Mouse (Mus musculus): ENCODE results near the gene Rnf186.
"Not testable (repeated sequence)": the region's sequence is repeated elsewhere in the genome, so short reads cannot be mapped to it uniquely, and the experiment has no call there.

Gene Rnf186

GRCm38 (mm10) chr4:138972139-138972826, 5.4 kb downstream of the Rnf186 start:
- peak; percentile 81 for DNase-seq (ENCODE audit: low read depth)

GRCm38 (mm10) chr4:138972827-138973718, 6.2 kb downstream of the Rnf186 start, which contains the start of gene Tmco4:
TSS of gene Tmco4 (plus strand) at chr4:138972888.
- peak; percentile 41 for DNase-seq (ENCODE audit: low read depth)

GRCm38 (mm10) chr4:138973719-138974115, 6.8 kb downstream of the Rnf186 start:
- DNase-seq (ENCODE audit: low read depth), result no peak

DNA sequence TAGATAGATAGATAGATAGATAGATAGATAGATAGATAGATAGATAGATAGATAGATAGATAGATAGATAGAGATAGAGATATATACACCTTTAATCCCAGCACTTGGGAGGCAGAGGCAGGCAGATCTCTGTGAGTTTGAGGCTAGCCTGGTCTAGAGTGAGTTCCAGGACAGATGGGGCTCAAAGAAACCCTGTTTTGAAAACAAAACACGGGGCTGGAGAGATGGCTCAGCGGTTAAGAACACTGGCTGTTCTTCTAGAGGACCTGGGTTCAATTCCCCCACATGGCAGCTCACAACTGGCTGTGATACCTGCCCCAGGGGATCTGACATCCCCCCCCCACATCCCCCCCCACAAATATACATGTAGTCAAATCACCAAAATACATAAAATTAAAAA, 7.6 kb downstream of the Rnf186 start:
- DNase-seq (ENCODE audit: low read depth), result not testable (repeated sequence)

DNA sequence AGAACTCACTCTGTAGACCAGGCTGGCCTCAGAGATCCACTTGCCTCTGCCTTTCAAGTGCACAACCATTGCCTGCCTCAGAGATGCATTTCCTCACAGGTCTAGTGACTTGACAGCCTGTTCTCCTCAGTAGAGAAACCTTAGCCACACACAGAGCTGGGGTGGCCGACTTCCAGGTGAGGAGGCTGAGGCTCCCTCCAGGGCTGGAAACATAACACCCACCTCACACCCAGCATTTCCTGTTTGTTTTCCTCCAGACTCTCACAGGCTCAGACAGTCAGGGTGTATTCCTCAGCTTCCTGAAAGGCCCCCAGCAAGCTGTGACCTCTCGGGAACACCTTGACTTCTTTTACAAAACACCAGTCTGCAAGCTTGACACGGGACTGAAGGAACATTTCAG, 8.3 kb downstream of the Rnf186 start:
- DNase-seq (ENCODE audit: low read depth), result no peak

DNA sequence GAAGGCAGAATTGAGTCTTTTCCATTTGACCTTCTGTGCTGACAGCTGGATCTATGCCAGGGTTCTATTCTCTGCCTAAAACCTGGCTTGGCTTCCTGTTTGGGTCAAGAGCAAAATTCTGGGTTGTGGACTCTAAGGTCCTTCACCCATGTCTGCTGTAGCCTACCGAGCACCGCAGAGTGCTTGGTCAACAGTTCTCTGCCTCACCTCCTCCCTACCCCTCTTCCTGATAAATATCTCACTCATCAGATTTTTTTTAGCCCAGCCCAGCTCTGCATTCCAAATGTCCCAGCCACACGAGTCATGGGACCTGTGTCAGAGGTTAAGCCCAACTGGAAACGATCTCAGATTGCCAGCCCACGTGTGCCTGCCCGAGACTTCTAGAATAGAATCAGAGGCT, 9.1 kb downstream of the Rnf186 start:
- DNase-seq (ENCODE audit: low read depth), result no peak

GRCm38 (mm10) chr4:138980021-138980420, 13.1 kb downstream of the Rnf186 start:
- no peak for DNase-seq (ENCODE audit: low read depth)

DNA sequence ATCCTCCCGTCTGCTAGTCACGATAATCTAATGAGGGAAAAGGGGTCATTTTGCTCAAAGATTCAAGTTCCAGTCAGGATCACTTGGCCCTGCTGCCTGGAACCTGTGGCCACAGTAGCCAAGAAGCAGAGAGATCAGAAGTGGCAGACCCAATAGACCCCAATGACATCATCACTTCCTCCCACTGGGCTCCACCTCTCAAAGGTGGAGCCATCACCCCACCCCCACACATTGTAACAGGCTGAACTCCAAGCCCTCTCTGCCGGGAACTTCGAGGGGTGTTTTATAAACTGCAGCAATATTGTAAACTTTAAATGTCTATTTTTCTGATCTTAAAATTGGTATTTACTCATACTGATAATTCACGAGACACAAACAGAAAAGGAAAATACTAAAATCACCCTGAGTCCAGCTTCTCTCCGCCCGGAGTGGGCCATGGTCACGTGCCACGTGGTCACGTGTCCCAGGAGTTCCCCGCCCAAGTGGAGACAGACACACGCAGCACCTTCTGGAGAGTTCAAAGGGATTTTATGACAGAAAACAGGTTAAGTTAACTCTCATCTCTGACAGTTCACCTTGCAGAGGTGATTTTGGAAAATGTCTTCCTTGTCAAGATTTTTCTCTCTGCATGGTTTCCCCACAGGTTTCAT, 14.0 kb downstream of the Rnf186 start:
- no peak for DNase-seq (ENCODE audit: low read depth)

- DNase-seq (ENCODE audit: low read depth), result no peak
These were observed 16.5 kb downstream of the Rnf186 start for GRCm38 (mm10) chr4:138983422-138983821.

GRCm38 (mm10) chr4:138984744-138985143, 17.8 kb downstream of the Rnf186 start:
- DNase-seq (ENCODE audit: low read depth), result no peak

- no peak for DNase-seq (ENCODE audit: low read depth)
These were observed 19.4 kb downstream of the Rnf186 start for GRCm38 (mm10) chr4:138986280-138986679.

GRCm38 (mm10) chr4:138994389-138994788, 27.5 kb downstream of the Rnf186 start:
- no peak for DNase-seq (ENCODE audit: low read depth)

DNA sequence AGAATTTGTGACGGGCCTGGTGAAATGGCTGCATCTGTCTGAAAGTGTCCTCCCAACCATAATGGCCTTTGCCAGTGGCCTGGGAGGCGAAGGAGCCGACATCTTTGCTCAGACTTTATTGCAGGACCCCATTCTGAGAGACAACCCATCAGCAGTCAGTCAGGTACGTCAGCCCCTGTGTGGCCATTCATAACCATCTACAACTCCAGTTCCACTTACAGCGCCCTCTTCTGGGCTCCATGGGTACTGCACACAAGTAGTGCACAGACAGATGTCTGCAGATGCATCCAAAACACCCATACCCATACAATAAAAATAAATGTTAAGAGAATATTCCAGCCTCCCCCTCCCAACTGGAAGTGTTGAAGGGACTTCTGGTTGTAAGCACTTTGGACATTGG, 29.5 kb downstream of the Rnf186 start:
- no peak for DNase-seq (ENCODE audit: low read depth)

GRCm38 (mm10) chr4:138997121-138997520, 30.2 kb downstream of the Rnf186 start:
- DNase-seq (ENCODE audit: low read depth), result no peak

GRCm38 (mm10) chr4:138998611-138999010, 31.7 kb downstream of the Rnf186 start:
- DNase-seq (ENCODE audit: low read depth), result no peak

GRCm38 (mm10) chr4:139001026-139001425, 34.1 kb downstream of the Rnf186 start:
- DNase-seq (ENCODE audit: low read depth), result no peak

DNA sequence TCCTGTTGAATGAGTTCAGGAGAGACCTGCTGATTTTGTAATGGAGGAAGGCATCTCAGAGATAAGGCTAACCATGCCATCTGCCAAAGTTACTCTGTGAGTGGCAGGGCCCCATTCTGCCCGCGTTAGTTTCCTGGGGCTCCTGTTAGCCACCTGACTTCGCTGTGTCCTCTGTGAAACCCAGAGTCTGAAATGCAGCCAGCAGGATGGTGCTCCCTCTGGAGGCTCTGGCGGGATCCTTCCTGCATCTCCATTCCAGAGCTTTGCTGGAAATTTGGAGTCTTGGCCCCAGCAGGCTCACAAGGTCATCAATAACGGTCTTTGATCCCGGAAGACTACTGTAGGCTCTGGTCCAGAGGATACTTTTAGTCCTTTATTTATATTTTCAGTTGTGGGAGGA, 34.5 kb downstream of the Rnf186 start:
- no peak for DNase-seq (ENCODE audit: low read depth)

DNA sequence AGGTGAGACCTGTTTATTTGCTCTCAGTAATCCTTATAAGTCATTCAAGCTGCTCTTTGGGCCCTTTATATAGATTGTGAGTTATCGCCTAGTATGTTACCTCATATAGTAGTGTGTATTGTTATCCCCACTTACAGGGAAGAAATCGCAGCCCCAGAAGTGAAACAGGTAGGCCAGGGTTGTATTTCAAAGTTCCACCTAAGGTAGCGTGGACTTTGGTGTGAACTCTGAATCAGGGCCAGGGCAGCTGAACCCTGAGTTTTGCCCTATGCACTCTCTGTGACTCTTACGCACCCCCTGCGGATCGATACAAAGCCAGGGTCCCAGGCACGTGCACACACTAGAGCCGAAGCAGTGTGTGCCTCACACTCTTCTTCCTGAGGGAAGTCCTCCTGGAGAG, 37.2 kb downstream of the Rnf186 start:
- no peak for DNase-seq (ENCODE audit: low read depth)

DNA sequence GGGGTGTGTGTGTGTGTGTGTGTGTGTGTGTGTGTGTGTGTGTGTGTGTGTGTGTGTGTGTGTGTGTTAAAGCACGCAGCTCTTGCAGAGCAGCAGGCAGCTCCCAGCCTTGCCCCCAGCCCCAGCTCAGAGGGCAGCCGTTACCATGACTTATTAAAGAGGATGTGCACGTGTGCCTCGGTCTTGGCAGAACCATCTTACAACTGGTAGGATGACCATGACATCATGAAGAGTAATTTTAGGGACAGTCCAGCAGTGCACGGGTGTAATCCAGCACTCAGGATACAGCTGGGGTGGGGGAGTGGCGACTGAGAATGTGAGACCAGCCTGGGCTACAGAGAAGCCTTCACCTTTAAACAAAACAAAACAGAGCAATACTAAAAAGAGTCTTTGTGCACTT, 38.3 kb downstream of the Rnf186 start:
- DNase-seq (ENCODE audit: low read depth), result no peak

GRCm38 (mm10) chr4:139007353-139007752, 40.4 kb downstream of the Rnf186 start:
- no peak for DNase-seq (ENCODE audit: low read depth)

DNA sequence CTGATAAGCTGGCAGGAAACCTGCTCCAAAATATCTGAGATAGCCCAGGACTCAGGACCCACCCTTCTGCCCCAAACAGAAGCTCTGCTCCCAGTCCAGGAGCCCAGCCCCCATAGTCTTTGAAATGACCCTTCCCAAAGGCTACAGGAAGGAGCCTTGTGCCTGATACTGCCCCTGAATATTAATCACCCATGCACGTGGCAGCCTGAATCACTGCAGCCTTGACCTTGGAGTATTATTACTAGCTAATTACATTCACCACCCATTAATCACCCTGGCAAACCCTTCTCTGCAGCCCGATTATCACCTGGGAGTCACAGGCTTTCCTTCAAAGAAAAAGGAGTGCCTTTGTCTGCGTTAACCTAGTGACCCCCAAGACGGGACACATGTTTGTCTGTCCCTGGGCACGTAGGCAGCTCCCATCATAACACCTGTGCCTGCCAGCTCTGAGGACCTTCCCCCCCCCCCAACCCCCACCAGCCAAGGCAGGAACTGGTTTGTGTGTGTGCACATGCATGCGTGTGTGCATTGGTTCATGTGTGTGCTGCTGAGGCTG, 41.1 kb downstream of the Rnf186 start:
- no peak for DNase-seq (ENCODE audit: low read depth)

- no peak for DNase-seq (ENCODE audit: low read depth)
These were observed 44.3 kb downstream of the Rnf186 start for GRCm38 (mm10) chr4:139011201-139011702.
